Mouse (Mus musculus) 416B (cell line): Measurements from ENCODE around the gene Gm20388.

Experiments used
- DNase-seq: peaks from one replicate; pipeline ENCODE4 v3.0.0; 2011; ENCODE audit warnings: low read depth

Gene Gm20388

GRCm38 (mm10) chr8:123097786-123098584 is 3187.3 kb downstream of the Gm20388 start:
- no peak for DNase-seq

- peak; percentile 96 for DNase-seq
These were observed 3189.6 kb downstream of the Gm20388 start for GRCm38 (mm10) chr8:123100288-123100687.

- DNase-seq: peak; percentile 52
These were observed 3190.6 kb downstream of the Gm20388 start for GRCm38 (mm10) chr8:123101244-123101643.

- peak; percentile 99 for DNase-seq
These were observed 3191.4 kb downstream of the Gm20388 start, which contains the start of gene Rpl13 for GRCm38 (mm10) chr8:123101735-123102685. Gene Rpl13, plus strand, starts transcription at chr8:123102350.

- peak; percentile 36 for DNase-seq
These were observed 3192.2 kb downstream of the Gm20388 start for GRCm38 (mm10) chr8:123102855-123103254.

GRCm38 (mm10) chr8:123103285-123103684 is 3192.6 kb downstream of the Gm20388 start:
- peak; percentile 42 for DNase-seq

GRCm38 (mm10) chr8:123104046-123104767 is 3193.6 kb downstream of the Gm20388 start:
- DNase-seq: peak; percentile 44

GRCm38 (mm10) chr8:123105553-123106326 is 3195.1 kb downstream of the Gm20388 start:
- peak; percentile 90 for DNase-seq

GRCm38 (mm10) chr8:123106531-123106930 is 3195.9 kb downstream of the Gm20388 start:
- peak; percentile 80 for DNase-seq

- peak; percentile 56 for DNase-seq
These were observed 3197.4 kb downstream of the Gm20388 start for GRCm38 (mm10) chr8:123108010-123108409.

GRCm38 (mm10) chr8:123108953-123109352 is 3198.3 kb downstream of the Gm20388 start:
- DNase-seq: no peak

GRCm38 (mm10) chr8:123110649-123111048 is 3200.0 kb downstream of the Gm20388 start:
- peak; percentile 85 for DNase-seq

GRCm38 (mm10) chr8:123112892-123113291 is 3202.3 kb downstream of the Gm20388 start:
- DNase-seq: peak; percentile 92

GRCm38 (mm10) chr8:123113908-123114469 is 3203.3 kb downstream of the Gm20388 start:
- DNase-seq: peak; percentile 80

GRCm38 (mm10) chr8:123114644-123115043 is 3204.0 kb downstream of the Gm20388 start:
- DNase-seq: peak; percentile 81

- DNase-seq: no peak
These were observed 3206.6 kb downstream of the Gm20388 start, which contains the start of gene Cpne7 for GRCm38 (mm10) chr8:123117127-123117731. Gene Cpne7, plus strand, starts transcription at chr8:123117374.

- DNase-seq: no peak
These were observed 3207.1 kb downstream of the Gm20388 start for GRCm38 (mm10) chr8:123117744-123118143.

GRCm38 (mm10) chr8:123122059-123122458 is 3211.4 kb downstream of the Gm20388 start:
- no peak for DNase-seq

- DNase-seq: peak; percentile 51
These were observed 3212.0 kb downstream of the Gm20388 start for GRCm38 (mm10) chr8:123122670-123123069.

GRCm38 (mm10) chr8:123126193-123126816 is 3215.7 kb downstream of the Gm20388 start:
- no peak for DNase-seq
